Mouse (Mus musculus) hematopoietic stem cell, adult 5-6 weeks (primary cell): ENCODE measurements around the gene Afp. TPM values are rescaled to one million over a fixed set of nuclear protein-coding genes. Genes with fewer than 3 reads are reported as not detected.

ENCODE experiments used
- ATAC-seq, 2 experiments: fragments of 125-278 bp in 1 of 2; replicated peaks in 1 of 2; 2 replicates each; pipeline ENCODE4 v1.8.0; 2016 to 2017; ENCODE audit warnings: inconsistent platforms in 2 of 2, mild to moderate bottlenecking in 2 of 2, moderate number of reproducible peaks in 2 of 2, low read depth in 1 of 2, moderate TSS enrichment in 1 of 2; ENCODE audit not compliant: low FRiP score in 2 of 2, poor library complexity in 2 of 2, severe bottlenecking in 2 of 2, insufficient read depth in 1 of 2, low TSS enrichment in 1 of 2
- total RNA-seq: library from RNA; stranded (forward); fragments of 172-1452, 232-1000 nt; gene quantifications from 2 replicates; pipeline ENCODE4 v1.2.3, GENCODE M21; 2017

The Afp gene
- total RNA-seq, result 1.8 and 5.0 TPM in 2 replicates

DNA sequence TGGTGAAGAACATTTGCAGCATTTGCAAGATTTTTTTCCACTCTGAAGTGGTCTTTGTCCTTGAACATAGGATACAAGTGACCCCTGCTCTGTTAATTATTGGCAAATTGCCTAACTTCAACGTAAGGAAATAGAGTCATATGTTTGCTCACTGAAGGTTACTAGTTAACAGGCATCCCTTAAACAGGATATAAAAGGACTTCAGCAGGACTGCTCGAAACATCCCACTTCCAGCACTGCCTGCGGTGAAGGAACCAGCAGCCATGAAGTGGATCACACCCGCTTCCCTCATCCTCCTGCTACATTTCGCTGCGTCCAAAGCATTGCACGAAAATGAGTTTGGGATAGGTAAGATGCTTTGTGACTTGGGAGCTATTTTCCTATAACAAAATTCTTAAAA lies at the start of gene Afp:
TSS of gene Afp (plus strand) at position 220 of the 400 bp plus-strand sequence.
- no peak for ATAC-seq

DNA sequence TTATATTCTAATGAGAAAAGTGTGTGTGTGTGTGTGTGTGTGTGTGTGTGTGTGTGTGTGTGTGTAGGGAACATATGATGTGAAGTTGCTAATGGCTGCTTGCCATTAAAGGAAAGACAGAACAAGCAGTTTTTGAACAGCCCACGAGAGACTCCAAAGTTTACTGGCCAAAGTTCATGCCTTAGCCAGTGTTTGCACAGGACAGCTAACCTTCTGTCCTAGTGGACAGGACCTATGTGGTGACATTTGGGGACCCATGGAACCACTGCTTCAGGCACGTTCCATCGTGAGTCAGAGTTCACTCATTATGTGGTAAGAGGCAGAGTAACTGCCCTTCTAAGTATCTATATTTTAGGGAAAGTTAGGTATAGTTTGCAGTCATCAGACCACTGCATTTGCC lies 43.0 kb upstream of the Afp start:
- ATAC-seq, result no peak

DNA sequence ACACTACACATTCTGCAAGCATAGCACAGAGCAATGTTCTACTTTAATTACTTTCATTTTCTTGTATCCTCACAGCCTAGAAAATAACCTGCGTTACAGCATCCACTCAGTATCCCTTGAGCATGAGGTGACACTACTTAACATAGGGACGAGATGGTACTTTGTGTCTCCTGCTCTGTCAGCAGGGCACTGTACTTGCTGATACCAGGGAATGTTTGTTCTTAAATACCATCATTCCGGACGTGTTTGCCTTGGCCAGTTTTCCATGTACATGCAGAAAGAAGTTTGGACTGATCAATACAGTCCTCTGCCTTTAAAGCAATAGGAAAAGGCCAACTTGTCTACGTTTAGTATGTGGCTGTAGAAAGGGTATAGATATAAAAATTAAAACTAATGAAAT lies 40.6 kb upstream of the Afp start:
- no peak for ATAC-seq

DNA sequence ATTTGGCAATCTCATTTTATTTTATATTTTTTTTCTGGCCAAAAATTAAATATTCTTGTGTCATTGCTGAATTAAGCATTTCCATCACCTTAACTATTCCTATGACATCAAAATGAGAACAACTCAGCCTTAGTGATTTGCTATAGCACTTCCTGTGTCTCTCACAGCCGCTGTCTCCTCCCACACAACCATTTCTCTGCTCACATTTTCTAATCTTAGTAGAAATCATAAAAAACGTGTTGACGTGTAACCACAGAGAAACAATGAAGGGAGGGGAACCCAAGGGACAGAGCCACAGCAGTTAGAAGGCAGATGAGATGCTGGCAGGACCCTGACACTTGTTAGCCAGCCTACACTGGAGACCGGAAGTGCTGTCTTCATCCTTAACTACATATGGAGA lies 37.8 kb upstream of the Afp start:
- no peak for ATAC-seq

DNA sequence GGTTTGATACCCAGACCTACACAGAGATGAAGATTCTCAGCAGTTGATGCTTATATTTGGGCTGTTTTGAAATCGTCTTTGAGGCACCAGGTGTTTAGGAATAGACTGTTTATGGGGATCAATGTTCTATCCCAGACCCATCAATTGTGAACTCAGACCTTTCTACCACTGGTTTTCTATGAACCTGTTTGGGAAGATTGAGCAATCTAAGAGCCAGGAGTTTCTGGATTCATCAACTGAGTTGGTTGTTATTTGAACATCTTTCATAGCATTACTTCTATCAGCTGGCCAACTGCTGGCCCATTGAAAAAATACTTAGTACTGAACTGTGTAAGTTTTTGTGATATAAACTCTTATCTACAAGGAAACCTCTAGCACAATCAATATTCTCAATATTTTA lies 33.3 kb upstream of the Afp start:
- no peak for ATAC-seq

DNA sequence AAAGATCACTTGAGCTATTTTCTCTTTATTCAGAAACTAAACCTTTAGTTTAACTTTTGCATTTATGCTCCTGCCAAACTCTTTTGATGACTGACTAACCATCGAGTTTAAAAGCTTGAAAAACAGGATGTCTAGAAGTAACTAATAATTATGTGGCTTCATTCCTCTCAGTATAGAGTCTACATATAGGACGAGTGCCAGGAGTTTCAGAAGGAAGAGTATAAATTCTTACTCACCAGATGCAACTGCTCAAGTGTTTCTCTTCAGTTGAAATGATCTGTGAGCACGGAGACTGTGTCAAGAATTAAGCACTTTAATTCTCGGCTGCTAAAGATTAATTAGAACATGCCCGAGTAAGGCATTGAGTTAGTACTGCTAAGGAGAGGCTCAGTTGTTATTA lies 31.8 kb upstream of the Afp start:
- no peak for ATAC-seq

DNA sequence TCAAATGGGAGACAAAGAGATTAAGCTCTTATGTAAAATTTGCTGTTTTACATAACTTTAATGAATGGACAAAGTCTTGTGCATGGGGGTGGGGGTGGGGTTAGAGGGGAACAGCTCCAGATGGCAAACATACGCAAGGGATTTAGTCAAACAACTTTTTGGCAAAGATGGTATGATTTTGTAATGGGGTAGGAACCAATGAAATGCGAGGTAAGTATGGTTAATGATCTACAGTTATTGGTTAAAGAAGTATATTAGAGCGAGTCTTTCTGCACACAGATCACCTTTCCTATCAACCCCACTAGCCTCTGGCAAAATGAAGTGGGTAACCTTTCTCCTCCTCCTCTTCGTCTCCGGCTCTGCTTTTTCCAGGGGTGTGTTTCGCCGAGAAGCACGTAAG lies 29.9 kb upstream of the Afp start, which contains the start of gene Alb:
TSS of gene Alb (plus strand) at position 279 of the 400 bp plus-strand sequence.
- ATAC-seq, result no peak

DNA sequence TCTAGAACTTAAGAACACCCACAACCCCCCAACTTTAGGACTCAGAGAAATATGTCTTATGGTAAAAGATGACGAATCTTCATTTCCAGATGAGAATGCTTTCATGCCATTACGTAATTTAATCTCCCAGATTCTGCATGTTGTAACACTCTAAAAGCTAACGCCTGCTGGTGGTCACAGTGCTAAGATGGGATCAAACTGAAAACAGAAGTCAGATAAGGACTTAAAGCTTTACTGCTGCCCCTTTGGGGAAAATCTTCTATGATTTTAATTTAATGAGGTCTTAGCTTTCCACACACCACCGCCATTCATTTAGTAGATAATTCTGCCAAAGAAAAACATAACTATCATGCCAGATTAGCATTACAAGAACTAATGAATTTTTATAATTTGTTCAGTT lies 23.7 kb upstream of the Afp start:
- no peak for ATAC-seq

DNA sequence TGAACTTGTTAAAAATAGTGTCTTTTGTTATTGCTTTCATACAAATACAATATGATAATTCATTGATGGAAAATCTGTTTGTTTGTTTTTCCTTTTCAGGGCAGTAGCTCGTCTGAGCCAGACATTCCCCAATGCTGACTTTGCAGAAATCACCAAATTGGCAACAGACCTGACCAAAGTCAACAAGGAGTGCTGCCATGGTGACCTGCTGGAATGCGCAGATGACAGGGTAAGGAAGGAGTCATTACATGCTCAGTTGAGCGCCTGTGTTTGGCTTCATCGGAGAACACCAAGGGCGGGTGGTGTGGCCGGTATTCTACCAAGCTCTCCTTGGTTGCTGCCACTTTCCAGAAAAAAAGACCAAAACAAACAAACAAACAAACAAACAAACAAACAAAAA lies 23.3 kb upstream of the Afp start:
- ATAC-seq, result no peak

DNA sequence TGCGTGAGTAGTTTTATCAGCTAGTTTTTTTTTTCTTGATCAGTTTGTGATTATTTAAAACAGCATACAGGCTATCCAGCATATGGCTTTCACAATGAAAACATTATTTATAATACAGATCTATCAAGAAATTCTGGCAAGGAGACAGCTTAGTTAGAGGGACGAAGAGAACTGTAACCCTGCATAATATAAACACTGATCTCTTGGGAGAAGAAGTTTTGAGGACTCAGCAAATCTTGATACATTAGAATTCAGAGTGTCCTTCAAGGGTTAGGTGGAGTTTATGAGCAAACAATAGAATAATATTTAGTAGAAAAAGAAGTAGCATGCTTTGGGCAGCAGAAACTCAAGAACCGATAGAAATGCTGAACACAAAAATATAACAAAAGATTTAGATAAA lies 19.7 kb upstream of the Afp start:
- ATAC-seq, result no peak

DNA sequence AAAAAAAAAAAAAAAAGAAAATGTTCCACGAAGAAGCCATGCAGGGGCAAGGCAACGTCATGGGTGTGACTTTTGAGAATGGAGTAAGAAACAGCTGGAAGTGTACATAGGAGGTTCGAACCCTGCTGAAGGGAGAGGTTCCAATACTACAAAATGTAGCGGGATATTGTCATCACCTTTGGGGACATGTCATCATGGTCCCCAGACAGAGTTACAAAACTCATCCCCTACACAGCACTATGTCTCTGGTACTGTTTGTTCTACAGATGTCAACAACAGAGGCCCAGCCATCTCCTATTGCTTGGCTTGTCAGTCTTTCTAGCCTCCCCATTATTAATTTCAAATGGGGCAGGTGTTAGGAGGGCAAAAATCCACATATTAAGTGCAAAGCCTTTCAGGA lies 16.6 kb upstream of the Afp start:
- ATAC-seq, result no peak

DNA sequence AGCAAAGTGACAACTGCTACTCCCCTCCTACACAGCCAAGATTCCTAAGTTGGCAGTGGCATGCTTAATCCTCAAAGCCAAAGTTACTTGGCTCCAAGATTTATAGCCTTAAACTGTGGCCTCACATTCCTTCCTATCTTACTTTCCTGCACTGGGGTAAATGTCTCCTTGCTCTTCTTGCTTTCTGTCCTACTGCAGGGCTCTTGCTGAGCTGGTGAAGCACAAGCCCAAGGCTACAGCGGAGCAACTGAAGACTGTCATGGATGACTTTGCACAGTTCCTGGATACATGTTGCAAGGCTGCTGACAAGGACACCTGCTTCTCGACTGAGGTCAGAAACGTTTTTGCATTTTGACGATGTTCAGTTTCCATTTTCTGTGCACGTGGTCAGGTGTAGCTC lies 16.2 kb upstream of the Afp start:
- ATAC-seq, result no peak

DNA sequence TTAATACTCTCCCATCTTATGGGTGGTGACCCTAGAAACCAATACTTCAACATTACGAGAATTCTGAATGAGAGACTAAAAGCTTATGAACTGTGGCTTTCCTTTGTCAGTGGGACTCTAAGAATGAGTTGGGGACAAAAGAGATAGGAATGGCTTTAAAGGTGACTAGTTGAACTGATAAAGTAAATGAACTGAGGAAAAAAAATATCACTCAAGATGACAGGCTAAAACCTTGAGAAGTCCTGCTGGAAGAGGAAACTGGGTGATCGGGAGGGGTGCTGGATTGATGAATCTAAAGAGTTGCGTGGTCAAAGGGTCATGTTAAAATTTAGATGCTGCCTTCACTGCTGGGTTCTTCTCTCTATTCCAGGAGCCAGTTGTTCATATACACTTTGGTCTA lies 13.8 kb upstream of the Afp start:
- no peak for ATAC-seq

DNA sequence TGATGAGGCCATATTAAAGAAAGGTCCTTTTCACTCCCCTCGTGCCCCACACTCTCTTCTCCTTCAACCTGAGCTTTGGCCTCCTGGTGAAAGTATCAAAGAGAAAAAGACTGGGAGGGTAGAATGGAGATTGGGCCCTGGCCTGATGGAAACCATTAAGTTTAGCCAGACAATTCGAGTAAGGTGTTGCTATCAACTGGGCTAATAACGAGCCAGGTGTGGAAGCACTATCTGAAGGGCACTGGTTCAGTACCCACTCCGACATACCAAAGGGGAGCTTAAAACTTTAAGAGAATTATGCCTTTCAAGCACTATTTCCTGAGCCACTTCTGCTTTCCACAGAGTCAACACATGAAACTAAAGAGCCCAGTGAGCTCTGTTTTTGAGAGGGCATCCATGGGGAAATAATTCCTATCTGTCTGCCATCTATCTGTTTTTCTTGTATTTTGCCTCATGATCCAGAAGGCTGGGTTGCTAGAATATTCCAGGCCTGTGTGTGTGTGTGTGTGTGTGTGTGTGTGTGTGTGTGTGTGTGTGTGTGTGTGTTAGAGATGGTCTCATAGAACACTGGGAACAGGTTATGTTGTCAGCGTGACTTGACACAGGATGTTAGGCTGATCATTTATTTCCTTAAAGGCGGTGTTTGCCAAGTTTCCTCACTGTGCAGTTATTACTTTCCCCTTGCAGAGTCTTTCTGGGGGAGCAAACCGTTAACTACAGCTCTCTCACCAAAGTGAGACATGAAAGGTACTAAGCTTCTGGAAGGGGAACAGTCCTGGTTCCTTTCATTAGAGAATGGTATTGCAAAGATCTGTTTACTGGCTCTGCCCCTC lies 13.0 kb upstream of the Afp start:
- peak; percentile 56 to 75; a peak in 3 of 4 replicates for ATAC-seq

DNA sequence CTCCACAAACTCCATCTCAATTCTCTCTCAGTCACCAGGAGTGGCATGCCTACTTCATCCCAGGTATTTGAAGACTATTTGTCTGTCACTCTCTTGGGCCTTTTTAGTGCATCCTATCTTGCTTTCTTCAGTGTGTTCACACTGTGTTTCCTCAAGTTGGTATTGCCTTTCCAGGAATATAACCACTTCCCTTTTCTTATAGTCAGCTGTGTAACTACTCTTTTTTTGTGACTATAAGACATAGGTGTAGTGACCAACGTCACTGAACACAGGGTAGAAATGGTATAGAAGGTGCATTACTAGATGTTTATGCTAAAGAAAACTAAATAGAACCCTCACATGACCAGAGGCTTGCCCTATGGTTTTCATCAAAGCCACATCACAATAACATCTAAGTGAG lies 11.7 kb upstream of the Afp start:
- peak; percentile 53 to 62; a peak in 3 of 4 replicates for ATAC-seq

DNA sequence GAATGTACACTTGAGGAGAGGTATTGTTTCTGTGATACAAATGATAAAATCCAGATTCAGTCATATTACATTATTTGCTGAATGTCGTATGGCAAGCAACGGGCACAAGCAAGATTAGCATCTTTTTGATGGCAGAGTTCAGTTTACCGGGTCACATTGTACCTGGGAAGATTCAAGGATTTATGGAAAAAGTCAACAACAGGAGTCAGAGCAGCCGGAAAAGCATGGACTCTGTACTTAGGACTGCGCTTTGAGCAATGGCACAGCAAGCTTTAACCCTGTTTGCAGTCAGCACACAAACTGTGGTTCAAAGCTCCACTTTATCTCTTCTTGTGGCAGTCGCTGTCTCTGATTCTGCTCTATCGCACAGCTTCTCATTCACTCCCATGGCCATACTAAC lies 4.9 kb upstream of the Afp start:
- no peak for ATAC-seq

DNA sequence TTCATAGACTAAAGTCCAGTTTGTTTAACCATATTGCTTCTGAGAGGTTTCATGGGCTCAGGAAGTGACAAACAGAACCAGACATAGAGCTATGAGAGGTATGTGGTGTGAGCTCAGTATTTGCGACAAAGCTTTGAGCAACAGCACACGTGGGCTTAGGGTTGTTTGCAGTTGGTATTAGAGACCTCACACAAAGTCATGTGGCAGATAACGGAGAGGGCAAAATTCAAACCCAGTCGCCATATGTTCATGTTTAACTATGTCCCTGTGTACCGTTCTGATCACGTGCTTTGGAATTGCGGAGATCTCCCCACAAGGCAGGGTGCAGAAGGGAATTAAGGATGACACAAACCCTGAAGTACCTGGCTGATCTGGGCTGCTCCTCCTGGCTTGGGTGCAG lies 2.2 kb upstream of the Afp start:
- ATAC-seq, result no peak

DNA sequence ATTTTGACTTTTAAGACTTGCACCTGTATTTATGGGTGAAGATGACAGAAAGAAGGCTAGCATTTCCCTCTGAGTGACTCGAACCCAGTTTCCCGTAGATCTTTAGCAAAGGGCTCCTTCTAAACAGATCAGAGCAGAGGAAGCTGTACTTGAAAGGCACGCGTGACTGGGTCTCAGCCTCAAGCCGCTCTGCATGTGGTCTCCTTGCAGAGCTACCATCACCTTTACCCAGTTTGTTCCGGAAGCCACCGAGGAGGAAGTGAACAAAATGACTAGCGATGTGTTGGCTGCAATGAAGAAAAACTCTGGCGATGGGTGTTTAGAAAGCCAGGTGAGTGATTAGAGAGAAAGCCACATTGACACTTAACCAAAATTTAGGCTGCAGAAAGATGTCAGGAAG lies 1.9 kb downstream of the Afp start:
- ATAC-seq, result peak; percentile 56 to 58

DNA sequence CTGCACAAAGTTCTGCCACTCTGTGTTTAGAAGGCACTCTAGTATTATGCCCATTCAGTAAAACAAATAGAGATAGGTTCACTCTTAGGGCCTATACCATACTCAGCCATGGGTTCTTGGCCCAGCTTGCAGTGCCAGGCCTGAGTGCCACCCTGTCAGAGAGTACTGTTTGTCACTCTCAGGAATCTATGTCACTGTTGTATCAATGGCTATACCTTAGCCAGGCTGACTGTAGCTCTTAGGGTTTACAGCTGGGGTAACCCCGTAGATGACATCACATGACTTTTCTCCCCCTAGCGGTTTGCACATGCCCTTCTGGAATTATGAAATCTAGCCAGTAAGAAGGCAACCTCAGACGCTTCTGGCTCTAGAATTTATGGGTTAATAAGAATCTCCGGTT lies 3.8 kb downstream of the Afp start:
- no peak for ATAC-seq
